Mouse (Mus musculus) frontal cortex, postnatal 14 days (tissue): Measurements from ENCODE around the gene Kyat1.
"Not testable (repeated sequence)": the region's sequence is repeated elsewhere in the genome, so short reads cannot be mapped to it uniquely, and the experiment has no call there.

Experiments used
- DNase-seq, 2 experiments: peaks; one replicate each; pipeline ENCODE4 v3.0.0; 2022; ENCODE audit warnings: low spot score in 2 of 2

Kyat1 gene

GRCm38 (mm10) chr2:30173541-30174240, 32.0 kb downstream of the Kyat1 start:
- no peak for DNase-seq

DNA sequence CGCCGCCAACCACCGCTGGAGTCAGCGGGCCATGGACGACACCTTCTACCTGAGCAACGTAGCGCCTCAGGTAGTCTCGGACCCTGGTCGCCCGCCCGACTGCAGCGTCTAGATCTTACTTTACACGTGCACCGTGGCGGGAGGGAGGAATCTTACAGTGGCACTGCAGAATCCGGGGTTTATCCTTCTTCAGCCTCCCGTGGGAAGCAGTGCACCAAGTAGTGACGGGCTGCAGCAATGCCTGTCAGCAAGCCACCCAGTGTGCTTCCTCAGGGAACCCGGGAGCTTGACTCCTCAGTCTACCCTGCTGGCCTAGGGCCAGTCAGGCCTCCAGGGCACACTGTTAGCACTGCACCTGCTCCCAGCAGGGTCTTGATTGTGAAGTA, 33.7 kb downstream of the Kyat1 start:
- no peak for DNase-seq

- DNase-seq = peak; percentile 82 to 84
These were observed 34.2 kb downstream of the Kyat1 start, which contains the start of gene Endog for GRCm38 (mm10) chr2:30171371-30171996. Gene Endog (plus strand): TSS chr2:30171493.

DNA sequence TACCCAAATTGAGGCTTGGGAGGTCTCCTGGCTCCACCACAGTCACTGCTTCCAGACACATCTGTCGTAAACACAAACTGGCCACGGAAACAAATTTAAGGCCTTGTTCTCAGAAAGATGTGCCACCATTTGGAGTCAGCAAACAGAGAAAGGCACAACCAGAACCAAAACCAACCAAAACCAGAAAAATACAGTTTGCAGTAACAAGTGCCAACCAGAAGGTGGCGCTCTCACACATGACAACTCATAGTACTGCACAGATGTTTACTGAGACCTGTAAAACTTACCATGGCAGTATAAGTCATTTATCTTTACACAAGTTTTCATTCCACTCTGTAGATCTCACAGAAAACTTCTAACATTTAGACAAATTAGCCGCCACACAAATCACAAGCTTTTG, 39.0 kb downstream of the Kyat1 start:
- DNase-seq = no peak

- no peak for DNase-seq
These were observed 41.2 kb downstream of the Kyat1 start for GRCm38 (mm10) chr2:30164340-30164932.

- DNase-seq = no peak
These were observed 43.8 kb downstream of the Kyat1 start for GRCm38 (mm10) chr2:30161809-30162208.

DNA sequence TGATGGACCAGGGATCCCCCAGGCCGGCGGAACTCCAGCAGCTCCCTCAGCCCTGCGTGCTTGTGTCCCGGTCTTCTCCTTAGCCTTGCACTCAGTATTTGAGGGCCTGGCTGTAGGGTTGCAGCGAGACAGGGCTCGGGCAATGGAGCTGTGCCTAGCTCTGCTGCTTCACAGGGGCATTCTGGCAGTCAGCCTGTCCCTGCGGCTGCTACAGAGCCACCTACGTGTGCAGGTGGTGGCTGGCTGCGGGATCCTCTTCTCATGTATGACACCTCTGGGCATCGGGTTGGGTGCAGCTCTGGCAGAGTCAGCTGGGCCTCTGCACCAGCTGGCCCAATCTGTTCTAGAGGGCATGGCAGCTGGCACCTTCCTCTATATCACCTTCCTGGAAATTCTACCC, 45.8 kb downstream of the Kyat1 start:
- DNase-seq = not testable (repeated sequence)

DNA sequence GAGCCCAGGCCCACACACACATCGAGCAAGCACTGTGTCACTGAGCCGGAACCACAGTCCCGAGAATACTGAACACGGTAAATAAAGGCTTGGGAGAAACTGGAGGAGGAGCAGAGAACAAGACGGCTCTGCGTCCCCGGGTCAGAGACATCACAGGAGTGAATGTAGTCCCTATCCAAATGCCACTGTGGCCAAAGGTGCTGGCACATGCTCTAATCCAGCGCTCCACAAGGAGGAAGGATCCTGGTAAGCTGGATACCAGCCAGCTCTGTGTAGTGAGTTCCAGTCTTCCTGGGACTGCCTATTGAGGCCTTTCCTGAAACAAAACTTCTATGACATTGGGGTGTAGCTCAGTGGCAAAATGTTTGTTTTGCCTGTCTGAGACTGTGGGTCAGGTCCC, 53.0 kb downstream of the Kyat1 start:
- no peak for DNase-seq

DNA sequence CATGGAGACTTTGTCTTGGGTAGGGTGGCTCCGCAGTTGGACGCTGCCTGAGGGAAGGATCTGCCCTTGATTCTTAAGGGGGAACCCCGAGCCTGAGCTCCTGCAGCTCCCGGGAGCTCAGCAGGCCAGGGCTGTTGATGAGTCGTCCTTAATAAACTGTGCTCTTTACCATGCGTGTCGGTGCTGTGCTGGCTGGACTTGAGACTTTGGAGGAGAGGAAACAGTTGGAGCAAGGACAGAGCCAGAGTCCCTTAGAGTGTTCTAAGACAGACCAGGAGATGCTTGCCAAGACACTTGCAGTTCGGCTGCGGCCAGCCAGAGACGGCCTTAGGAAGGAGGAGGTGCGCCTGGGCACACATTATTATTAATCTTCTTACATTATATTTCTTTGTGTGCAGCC, 53.8 kb downstream of the Kyat1 start:
- DNase-seq = no peak

DNA sequence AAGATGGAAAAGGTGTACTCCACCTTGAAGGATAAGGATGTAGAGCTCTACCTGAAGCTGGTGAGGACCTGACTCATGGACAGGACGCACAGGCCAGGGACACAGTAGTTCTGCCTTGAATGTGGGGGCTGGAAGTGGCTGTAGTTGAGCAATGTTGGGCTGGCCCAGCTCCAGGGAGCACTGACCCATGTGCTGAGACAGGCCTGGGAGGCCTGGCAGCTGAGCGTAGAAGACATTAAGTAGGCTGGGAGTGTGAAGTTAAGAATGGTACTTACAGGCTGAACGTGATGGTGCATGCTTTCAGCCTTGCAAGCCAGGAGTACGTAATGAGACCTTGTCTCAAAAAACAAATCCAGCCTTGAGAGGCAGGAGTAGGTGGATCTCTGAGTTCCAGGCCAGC, 58.2 kb downstream of the Kyat1 start:
- DNase-seq = no peak

GRCm38 (mm10) chr2:30144436-30144835, 61.2 kb downstream of the Kyat1 start:
- DNase-seq = no peak

DNA sequence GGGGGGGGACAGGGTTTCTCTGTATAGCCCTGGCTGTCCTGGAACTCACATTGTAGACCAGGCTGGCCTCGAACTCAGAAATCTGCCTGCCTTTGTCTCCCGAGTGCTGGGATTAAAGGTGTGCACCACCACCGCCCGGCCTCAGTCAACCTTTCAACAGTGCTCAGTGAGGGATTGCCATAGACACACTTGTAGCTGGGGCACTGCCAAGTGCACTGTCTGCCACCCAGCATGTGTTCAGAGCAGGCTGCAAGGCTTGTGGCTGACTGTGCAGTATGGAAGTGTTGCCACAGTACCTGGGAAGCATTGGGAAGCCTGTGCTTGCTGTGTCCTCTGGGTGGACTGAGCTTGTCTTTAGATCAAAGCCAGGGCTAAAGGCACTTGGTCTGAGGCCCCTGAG, 65.6 kb downstream of the Kyat1 start:
- not testable (repeated sequence) for DNase-seq

DNA sequence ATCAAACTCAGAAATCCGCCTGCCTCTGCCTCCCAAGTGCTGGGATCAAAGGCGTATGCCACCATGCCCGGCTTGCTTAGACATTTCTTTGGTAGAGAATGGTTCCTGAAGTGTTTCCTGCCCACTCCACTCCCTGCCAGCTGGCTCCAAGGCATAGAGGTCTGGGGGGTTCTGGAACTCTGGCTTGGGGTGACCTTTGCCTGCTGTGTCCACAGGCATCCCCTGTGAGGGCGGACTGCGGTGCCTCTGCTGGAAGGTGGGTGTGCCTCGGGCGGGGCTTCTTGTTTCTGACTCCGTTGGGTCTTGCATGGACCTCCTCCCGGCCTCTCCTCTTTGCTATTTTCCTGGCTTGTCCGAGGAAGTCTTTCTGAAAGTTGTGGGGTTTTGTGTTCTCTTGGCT, 69.2 kb downstream of the Kyat1 start:
- DNase-seq = no peak
